Mouse (Mus musculus) right cerebral cortex, adult 18-20 months (tissue): ENCODE results near the gene Ptprg.

ENCODE experiments used
- DNase-seq: peaks from one replicate; pipeline ENCODE4 v3.0.0; 2022; ENCODE audit warnings: mixed read lengths

Gene Ptprg

GRCm38 (mm10) chr14:12069707-12070106 is 516.4 kb downstream of the Ptprg start:
- no peak for DNase-seq

GRCm38 (mm10) chr14:12070361-12070760 is 517.0 kb downstream of the Ptprg start:
- no peak for DNase-seq

- no peak for DNase-seq
These were observed 517.6 kb downstream of the Ptprg start for GRCm38 (mm10) chr14:12070856-12071465.

GRCm38 (mm10) chr14:12072026-12072861 is 518.9 kb downstream of the Ptprg start:
- no peak for DNase-seq

- DNase-seq = no peak
These were observed 520.2 kb downstream of the Ptprg start for GRCm38 (mm10) chr14:12073408-12074107.

GRCm38 (mm10) chr14:12077193-12077592 is 523.9 kb downstream of the Ptprg start:
- DNase-seq = no peak

- peak; percentile 28 for DNase-seq
These were observed 525.9 kb downstream of the Ptprg start for GRCm38 (mm10) chr14:12079250-12079649.

GRCm38 (mm10) chr14:12079833-12080401 is 526.6 kb downstream of the Ptprg start:
- no peak for DNase-seq

GRCm38 (mm10) chr14:12082131-12082921 is 529.0 kb downstream of the Ptprg start:
- no peak for DNase-seq

GRCm38 (mm10) chr14:12084076-12084475 is 530.7 kb downstream of the Ptprg start:
- no peak for DNase-seq

GRCm38 (mm10) chr14:12085078-12085477 is 531.7 kb downstream of the Ptprg start:
- no peak for DNase-seq

- DNase-seq = no peak
These were observed 532.8 kb downstream of the Ptprg start for GRCm38 (mm10) chr14:12086167-12086566.

- DNase-seq = no peak
These were observed 536.6 kb downstream of the Ptprg start for GRCm38 (mm10) chr14:12089954-12090353.

GRCm38 (mm10) chr14:12091730-12092129 is 538.4 kb downstream of the Ptprg start:
- no peak for DNase-seq

- DNase-seq = no peak
These were observed 546.3 kb downstream of the Ptprg start for GRCm38 (mm10) chr14:12099390-12100333.

- DNase-seq = no peak
These were observed 549.3 kb downstream of the Ptprg start for GRCm38 (mm10) chr14:12102389-12103325.

- DNase-seq = no peak
These were observed 551.2 kb downstream of the Ptprg start for GRCm38 (mm10) chr14:12104297-12105155.

- DNase-seq = no peak
These were observed 551.8 kb downstream of the Ptprg start for GRCm38 (mm10) chr14:12105156-12105430.

- DNase-seq = no peak
These were observed 552.3 kb downstream of the Ptprg start for GRCm38 (mm10) chr14:12105593-12105992.
